Mouse (Mus musculus) testis, adult 2 months (tissue): ENCODE measurements around the gene Tnfrsf25.

Experiments used
- CTCF ChIP-seq: fragments of 200-500 bp; IDR thresholded peaks from 2 replicates; pipeline ENCODE4 v1.5.1; 2012; ENCODE audit warnings: low read depth, mild to moderate bottlenecking, inconsistent platforms, low read length, moderate library complexity; ENCODE audit not compliant: control insufficient read depth, insufficient read depth, insufficient replicate concordance
- POLR2A ChIP-seq: fragments of 200-500 bp; IDR thresholded peaks from 2 replicates; pipeline ENCODE4 v1.6.1; 2012; ENCODE audit warnings: low read depth, mild to moderate bottlenecking, inconsistent platforms, low read length, moderate library complexity; ENCODE audit not compliant: control insufficient read depth

GRCm38 (mm10) chr4:152092751-152093293, 22.9 kb upstream of the Tnfrsf25 start:
- TF ChIP-seq POLR2A: no peak
- TF ChIP-seq CTCF: no peak
